Mouse (Mus musculus): ENCODE results near the gene Map1lc3b. TPM values are rescaled to one million over a fixed set of nuclear protein-coding genes. Genes with fewer than 3 reads are reported as not detected.

The Map1lc3b gene
- 254 TPM for polyA plus RNA-seq (2014; fragmentation: Illumina TruSeq; extraction: RNeasy Lipid Tissue Mini Kit (QIAGEN cat#74804); ENCODE audit: insufficient read depth, low read depth, low replicate concordance)

DNA sequence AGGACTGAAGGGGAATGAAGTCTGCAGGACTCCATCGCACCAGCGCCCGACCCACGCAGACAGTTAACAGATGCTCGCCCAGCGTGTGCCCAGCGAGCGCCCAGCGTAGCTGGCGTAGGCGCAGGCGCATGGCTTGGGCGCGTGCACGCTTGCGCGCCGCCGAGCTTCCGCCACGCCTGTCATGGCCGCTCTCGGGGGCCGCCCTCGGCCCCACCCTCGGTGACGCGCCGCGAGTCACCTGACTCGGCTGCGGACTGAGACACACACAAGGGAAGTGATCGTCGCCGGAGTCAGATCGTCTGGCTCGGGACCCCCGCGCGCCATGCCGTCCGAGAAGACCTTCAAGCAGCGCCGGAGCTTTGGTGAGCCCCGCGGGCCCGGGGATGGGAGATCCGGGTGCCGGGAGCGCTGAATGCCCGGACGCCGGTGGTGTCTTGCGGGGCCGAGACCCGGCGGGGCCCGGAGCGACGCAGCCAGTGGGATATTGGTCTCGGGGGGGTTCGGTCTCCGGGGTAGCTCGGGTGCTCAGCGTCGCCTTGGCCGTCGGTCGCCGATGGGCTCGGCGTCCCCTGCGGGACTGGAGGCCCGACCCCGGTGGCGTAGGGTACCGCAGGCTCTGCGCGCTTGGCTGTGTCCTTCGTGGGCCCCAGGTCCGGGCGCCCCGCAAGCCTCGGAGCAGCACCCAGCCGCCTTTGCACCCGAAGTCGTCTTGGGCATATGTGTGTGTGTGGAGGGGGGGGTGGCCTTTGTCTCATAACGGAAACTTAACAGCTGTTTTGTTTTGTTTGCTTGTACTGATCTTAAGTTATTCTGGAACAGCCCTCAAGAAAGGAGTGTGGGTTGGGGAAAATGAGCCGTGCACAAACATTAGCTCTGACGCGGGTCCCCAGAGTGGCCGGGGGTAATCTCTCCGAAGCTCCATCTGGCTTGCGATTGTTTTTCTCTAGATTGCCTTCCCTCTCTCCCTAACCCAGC lies at the start of gene Map1lc3b:
Gene Map1lc3b (plus strand): TSS at position 159 of the 975 bp plus-strand sequence.

DNA sequence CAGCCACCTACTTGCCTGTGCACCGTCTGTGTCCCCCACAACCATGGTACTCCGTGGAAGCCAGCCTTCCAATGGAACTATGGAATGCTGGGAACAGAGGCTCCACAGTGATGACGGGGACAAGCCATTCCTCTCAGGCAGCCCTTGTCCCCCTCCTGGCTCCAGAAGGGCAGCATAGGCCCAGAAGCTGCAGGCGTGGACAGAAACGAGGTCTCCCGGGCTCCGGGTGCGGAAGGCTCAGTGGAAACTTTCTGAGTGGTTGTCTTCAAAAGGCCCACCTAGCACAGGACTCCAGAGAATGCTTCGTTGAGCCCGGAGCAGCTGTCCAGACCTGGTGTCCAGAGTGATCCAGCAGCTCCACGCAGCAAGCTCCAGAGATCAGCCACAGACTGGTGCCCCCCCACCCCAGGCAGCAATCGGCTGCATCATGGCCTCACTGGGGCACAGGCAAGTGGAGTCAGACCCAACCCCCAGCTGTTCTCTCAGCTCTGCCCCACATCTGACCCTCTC lies 45.8 kb upstream of the Map1lc3b start, which contains the start of gene 1700018B08Rik:
Gene 1700018B08Rik (minus strand): TSS at position 45 of the 510 bp plus-strand sequence.

DNA sequence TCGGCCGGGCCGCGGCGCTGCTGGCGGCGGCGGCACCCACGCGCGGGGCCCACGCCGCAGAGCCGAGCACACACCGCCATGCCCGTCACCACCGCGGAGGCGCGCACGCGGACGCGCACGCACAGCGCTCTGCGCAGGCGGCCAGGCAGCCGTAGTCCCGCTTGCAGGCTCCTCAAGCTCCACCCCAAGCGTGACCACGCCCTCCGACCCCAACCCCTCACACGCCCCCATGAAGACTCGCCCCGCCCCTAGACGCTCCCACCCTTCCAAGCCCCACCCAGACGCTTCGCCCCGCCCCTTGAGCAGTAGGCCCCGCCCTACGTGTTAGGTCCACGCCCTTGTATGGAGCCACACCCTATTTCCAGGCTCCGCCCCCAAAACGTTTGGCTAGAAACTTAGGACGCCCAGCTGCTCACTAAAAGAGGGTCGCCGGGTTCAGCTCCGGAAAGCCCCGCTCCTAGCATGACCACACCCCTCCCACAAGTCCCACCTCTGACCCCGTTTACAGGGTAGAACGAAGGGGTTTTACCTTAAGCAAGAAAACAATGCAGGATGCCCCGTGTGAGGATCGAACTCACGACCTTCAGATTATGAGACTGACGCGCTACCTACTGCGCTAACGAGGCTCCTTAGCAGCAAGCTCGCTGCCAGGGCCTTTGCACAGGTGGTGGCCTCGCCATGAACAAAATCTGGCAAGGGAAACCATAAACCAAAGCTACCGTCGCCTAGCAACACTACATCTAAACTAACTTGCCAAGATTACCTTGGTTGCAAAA lies 11.3 kb upstream of the Map1lc3b start, which contains the start of gene Fbxo31:
Gene Fbxo31 (minus strand): TSS at position 131 of the 776 bp plus-strand sequence.

Other genes starting within 250 kb of the Map1lc3b start
- gene 1700018B08Rik, start 46.0 kb upstream of the Map1lc3b start, polyA plus RNA-seq (2014; fragmentation: Illumina TruSeq; extraction: RNeasy Lipid Tissue Mini Kit (QIAGEN cat#74804); ENCODE audit: insufficient read depth, low read depth, low replicate concordance): not detected
- 17.1 TPM for gene Fbxo31, start 11.6 kb upstream of the Map1lc3b start, polyA plus RNA-seq (2014; fragmentation: Illumina TruSeq; extraction: RNeasy Lipid Tissue Mini Kit (QIAGEN cat#74804); ENCODE audit: insufficient read depth, low read depth, low replicate concordance)
- gene Zcchc14, start 62.5 kb downstream of the Map1lc3b start, polyA plus RNA-seq (2014; fragmentation: Illumina TruSeq; extraction: RNeasy Lipid Tissue Mini Kit (QIAGEN cat#74804); ENCODE audit: insufficient read depth, low read depth, low replicate concordance): 9.7 TPM
- not detected for gene Jph3, start 139.3 kb downstream of the Map1lc3b start, polyA plus RNA-seq (2014; fragmentation: Illumina TruSeq; extraction: RNeasy Lipid Tissue Mini Kit (QIAGEN cat#74804); ENCODE audit: insufficient read depth, low read depth, low replicate concordance)
- 35.9 TPM for gene Klhdc4, start 239.2 kb downstream of the Map1lc3b start, polyA plus RNA-seq (2014; fragmentation: Illumina TruSeq; extraction: RNeasy Lipid Tissue Mini Kit (QIAGEN cat#74804); ENCODE audit: insufficient read depth, low read depth, low replicate concordance)

All from lung, adult 10 weeks (tissue).